Mouse (Mus musculus) forebrain, postnatal 0 days (tissue): ENCODE results near the gene Lyrm7. TPM values are rescaled to one million over a fixed set of nuclear protein-coding genes. Genes with fewer than 3 reads are reported as not detected.

Experiments used
- ATAC-seq: fragments of 200-750 bp; cut with Nextera tagmentation; 2 replicates; pipeline ENCODE4 v1.8.0; 2017; ENCODE audit warnings: mild to moderate bottlenecking, moderate library complexity
- DNase-seq: peaks from one replicate; pipeline ENCODE4 v3.0.0-alpha.2; 2015
- H3K27ac ChIP-seq: fragments of 300-500 bp; sonication (generic); 2 replicates; pipeline ENCODE4 v1.5.1; 2014; ENCODE audit warnings: low read depth, mild to moderate bottlenecking, antibody characterized with exemption, low read length, moderate library complexity, mixed read lengths
- H3K27me3 ChIP-seq: fragments of 300-500 bp; sonication (generic); 2 replicates; pipeline ENCODE4 v1.6.1; 2014; ENCODE audit warnings: mild to moderate bottlenecking, low read length, mixed read lengths; ENCODE audit not compliant: insufficient read depth
- H3K36me3 ChIP-seq: fragments of 300-500 bp; sonication (generic); 2 replicates; pipeline ENCODE4 v1.6.1; 2014; ENCODE audit warnings: mild to moderate bottlenecking, moderate library complexity; ENCODE audit not compliant: insufficient read depth
- H3K4me1 ChIP-seq: fragments of 300-500 bp; sonication (generic); 2 replicates; pipeline ENCODE4 v1.6.1; 2014; ENCODE audit warnings: antibody characterized with exemption; ENCODE audit not compliant: insufficient read depth
- H3K4me2 ChIP-seq: fragments of 300-500 bp; sonication (generic); 2 replicates; pipeline ENCODE4 v1.6.1; 2014; ENCODE audit warnings: low read depth, mild to moderate bottlenecking, moderate library complexity
- H3K4me3 ChIP-seq: fragments of 300-500 bp; sonication (generic); 2 replicates; pipeline ENCODE4 v1.5.1; 2014; ENCODE audit warnings: low read depth, low read length, mixed read lengths
- H3K9ac ChIP-seq: fragments of 300-500 bp; sonication (generic); 2 replicates; pipeline ENCODE4 v1.6.1; 2014; ENCODE audit warnings: mild to moderate bottlenecking
- H3K9me3 ChIP-seq: fragments of 300-500 bp; sonication (generic); 2 replicates; pipeline ENCODE4 v1.6.1; 2016; ENCODE audit warnings: low read length
- CTCF ChIP-seq: sonication (generic); IDR thresholded peaks from 2 replicates; pipeline ENCODE4 v1.5.1; 2016; ENCODE audit warnings: antibody characterized with exemption, control low read depth, low read depth
- WGBS: fragments of 180-500 bp; shearing (Covaris S2); extraction: QIAGEN DNeasy Blood & Tissue Kit; methylation state at CpG from one replicate; pipeline ENCODE4 v1.1.7; 2014; 5-methylcytosine and 5-hydroxymethylcytosine counted together
- polyA plus RNA-seq: library from polyadenylated mRNA; unstranded; fragments of >200 nt; fragmentation: Nextera tagmentation; extraction: Ambion mirVana; gene quantifications from 2 replicates; pipeline ENCODE4 v1.2.1, GENCODE M21; 2015
- total RNA-seq: library from RNA; depleted of rRNA; stranded (reverse); fragments of >200 nt; gene quantifications from 2 replicates; pipeline ENCODE4 v1.2.3, GENCODE M21; 2014

The Lyrm7 gene
- total and polyA plus RNA-seq, 2 experiments from 2014 or later: 4.0 to 11.3 TPM

- H3K4me3 ChIP-seq: peak within 1 kb of the TSS; percentile 84
- 5% methylated on average over 56 of the region's 56 CpGs for WGBS
- peak within 1 kb of the TSS; percentile 54 for H3K4me2 ChIP-seq
- no peaks in the 10 kb centered on the region for H3K9me3 ChIP-seq
- peak; percentile 53 for TF ChIP-seq CTCF
- H3K27me3 ChIP-seq: no peaks in the 10 kb centered on the region
- peak; percentile 99 for ATAC-seq
- H3K4me1 ChIP-seq: peaks cover 13% of the 10 kb centered on the region; the same call in 1 of the 2 replicates
- H3K36me3 ChIP-seq: no peaks in the 10 kb centered on the region
- DNase-seq: peak; percentile 98
- peak within 1 kb of the TSS; percentile 99 for H3K27ac ChIP-seq
- peak within 1 kb of the TSS; percentile 99 for H3K9ac ChIP-seq
Observed at GRCm38 (mm10) chr11:54787488-54788474, 72.9 kb downstream of the Lyrm7 start, which contains the start of gene Cdc42se2. Cdc42se2 (minus strand) TSS chr11:54787675.

- Histone ChIP-seq H3K4me3 (peak overlapping the region; percentile 84), H3K4me1 (peaks cover 13% of the 10 kb centered on the region; the same call in 1 of the 2 replicates), H3K9me3 (no peaks in the 10 kb centered on the region), H3K4me2 (peak overlapping the region; percentile 54), H3K36me3 (no peaks in the 10 kb centered on the region), H3K27ac (peak overlapping the region; percentile 99), H3K27me3 (no peaks in the 10 kb centered on the region), H3K9ac (peak overlapping the region; percentile 99)
- DNase-seq (peak; percentile 78), ATAC-seq (peak; percentile 73)
- WGBS: under 1% methylated on average over 54 of the region's 54 CpGs
- TF ChIP-seq CTCF: peak; percentile 31; the same call in 1 of the 2 replicates
Observed at GRCm38 (mm10) chr11:54786858-54787487, 73.7 kb downstream of the Lyrm7 start.

- ATAC-seq: no peak
- 87% methylated on average over 3 of the region's 3 CpGs for WGBS
Observed at GRCm38 (mm10) chr11:54785566-54785965, 75.2 kb downstream of the Lyrm7 start.

GRCm38 (mm10) chr11:54784436-54784835, 76.3 kb downstream of the Lyrm7 start:
- Histone ChIP-seq H3K27me3 (no peaks in the 10 kb centered on the region), H3K4me3 (no peak overlapping the region), H3K4me1 (peaks cover 13% of the 10 kb centered on the region; the same call in 1 of the 2 replicates), H3K9me3 (no peaks in the 10 kb centered on the region), H3K36me3 (no peaks in the 10 kb centered on the region), H3K9ac (no peak overlapping the region), H3K4me2 (no peak overlapping the region), H3K27ac (no peak overlapping the region)
- WGBS: 93% methylated on average over 3 of the region's 3 CpGs
- no peak for TF ChIP-seq CTCF
- no peak for ATAC-seq
- DNase-seq: no peak

More at GRCm38 (mm10) chr11:54785566-54785965, 75.2 kb downstream of the Lyrm7 start:
- no peaks in the 10 kb centered on the region for H3K36me3 ChIP-seq
- no peaks in the 10 kb centered on the region for H3K27me3 ChIP-seq
- no peaks in the 10 kb centered on the region for H3K9me3 ChIP-seq
- H3K27ac ChIP-seq: no peak overlapping the region
- peak overlapping the region; percentile 54 for H3K4me2 ChIP-seq
- no peak for TF ChIP-seq CTCF
- H3K9ac ChIP-seq: no peak overlapping the region
- no peak overlapping the region for H3K4me3 ChIP-seq
- H3K4me1 ChIP-seq: peaks cover 13% of the 10 kb centered on the region; the same call in 1 of the 2 replicates
- no peak for DNase-seq

GRCm38 (mm10) chr11:54782253-54782652, 78.5 kb downstream of the Lyrm7 start:
- ATAC-seq (no peak), DNase-seq (no peak)
- Histone ChIP-seq H3K4me2 (no peak overlapping the region), H3K27ac (no peak overlapping the region), H3K27me3 (no peaks in the 10 kb centered on the region), H3K9ac (no peak overlapping the region), H3K4me3 (no peak overlapping the region), H3K9me3 (no peaks in the 10 kb centered on the region), H3K36me3 (no peaks in the 10 kb centered on the region), H3K4me1 (peaks cover 15% of the 10 kb centered on the region; the same call in 1 of the 2 replicates)
- WGBS: 94% methylated on average over 6 of the region's 6 CpGs
- no peak for TF ChIP-seq CTCF

GRCm38 (mm10) chr11:54779946-54780345, 80.8 kb downstream of the Lyrm7 start:
- Histone ChIP-seq H3K9me3 (no peaks in the 10 kb centered on the region), H3K27me3 (no peaks in the 10 kb centered on the region), H3K27ac (no peak overlapping the region), H3K4me3 (no peak overlapping the region), H3K4me1 (peaks cover 16% of the 10 kb centered on the region), H3K9ac (no peak overlapping the region), H3K4me2 (no peak overlapping the region), H3K36me3 (no peaks in the 10 kb centered on the region)
- no peak for TF ChIP-seq CTCF
- ATAC-seq (no peak), DNase-seq (no peak)
- 100% methylated on average over 1 of the region's 1 CpGs for WGBS
